Mouse (Mus musculus): ENCODE results near the gene Insyn1. TPM values are rescaled to one million over a fixed set of nuclear protein-coding genes. Genes with fewer than 3 reads are reported as not detected.

Gene Insyn1
- total RNA-seq (2023; ENCODE audit: inconsistent age), result 0.77 TPM in 1 of 4 replicates, not detected in the others

DNA sequence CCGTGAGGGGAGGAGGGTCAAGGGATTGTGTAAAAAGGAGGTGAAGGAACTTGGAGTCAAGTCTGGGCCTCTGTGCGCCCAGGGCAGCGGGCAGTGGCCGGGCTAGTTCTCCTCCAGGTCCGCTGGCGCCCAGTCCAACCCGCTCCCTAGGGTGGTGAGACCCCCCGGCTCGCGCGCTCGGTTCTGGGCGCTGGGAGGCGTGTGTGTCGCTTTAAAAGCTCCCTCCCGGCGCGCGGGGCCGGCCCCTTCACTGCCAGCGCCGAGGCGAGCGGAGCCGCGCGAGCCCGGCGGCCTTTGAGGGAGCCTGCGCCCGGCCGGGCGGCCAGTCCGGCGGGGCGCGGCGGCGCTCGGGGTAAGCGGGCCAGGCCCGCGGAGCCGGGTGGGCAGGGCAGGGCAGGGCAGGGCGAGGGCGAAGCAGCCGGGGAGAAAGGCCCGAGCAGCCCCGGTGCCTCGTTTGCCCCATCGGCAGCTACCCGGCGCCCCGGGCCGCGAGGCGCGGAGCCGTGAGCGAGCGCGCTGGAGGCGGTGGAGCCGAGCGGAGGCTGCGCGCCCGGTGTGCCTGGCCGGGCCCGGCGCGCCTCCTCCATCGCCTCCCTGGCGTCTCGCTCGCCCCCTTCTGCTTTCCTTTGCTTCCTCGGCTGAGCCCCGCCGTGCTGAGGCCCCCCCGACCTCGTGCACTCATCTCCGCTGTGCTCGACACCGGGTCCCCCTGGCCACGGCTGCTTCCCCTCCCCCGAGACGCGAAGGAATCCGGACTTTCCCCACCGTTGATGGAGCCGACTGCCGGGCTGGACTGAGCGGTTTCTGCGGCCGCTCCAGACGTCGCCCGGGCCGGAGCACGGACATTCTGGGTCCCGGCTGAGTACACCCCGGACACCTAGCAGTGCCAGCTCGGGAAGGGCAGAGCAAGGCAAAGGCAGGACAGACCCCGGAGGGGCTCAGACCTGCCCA is at the start of gene Insyn1:
TSS of gene Insyn1 (plus strand) at position 753 of the 951 bp plus-strand sequence.

Other genes starting within 250 kb of the Insyn1 start
- gene Pml, start 238.8 kb upstream of the Insyn1 start, total RNA-seq (2023; ENCODE audit: inconsistent age), result 373 to 441 TPM (median 401 TPM) in 4 replicates
- gene Stoml1, start 235.4 kb upstream of the Insyn1 start, total RNA-seq (2023; ENCODE audit: inconsistent age), result 77.3 to 104 TPM (median 85.0 TPM) in 4 replicates
- gene Loxl1, start 175.4 kb upstream of the Insyn1 start, total RNA-seq (2023; ENCODE audit: inconsistent age), result 0.24 TPM in 1 of 4 replicates, not detected in the others
- gene Tbc1d21, start 118.1 kb upstream of the Insyn1 start, total RNA-seq (2023; ENCODE audit: inconsistent age), result not detected in 4 replicates
- 1.1 to 2.7 TPM (median 1.7 TPM) in 4 replicates for gene Cd276, start 66.8 kb downstream of the Insyn1 start, total RNA-seq (2023; ENCODE audit: inconsistent age)
- 98.8 to 106 TPM (median 104 TPM) in 4 replicates for gene Nptn, start 93.6 kb downstream of the Insyn1 start, total RNA-seq (2023; ENCODE audit: inconsistent age)

All from B cell, adult (primary cell).